Mouse (Mus musculus): ENCODE results near the gene Zdhhc23.

Gene Zdhhc23

DNA sequence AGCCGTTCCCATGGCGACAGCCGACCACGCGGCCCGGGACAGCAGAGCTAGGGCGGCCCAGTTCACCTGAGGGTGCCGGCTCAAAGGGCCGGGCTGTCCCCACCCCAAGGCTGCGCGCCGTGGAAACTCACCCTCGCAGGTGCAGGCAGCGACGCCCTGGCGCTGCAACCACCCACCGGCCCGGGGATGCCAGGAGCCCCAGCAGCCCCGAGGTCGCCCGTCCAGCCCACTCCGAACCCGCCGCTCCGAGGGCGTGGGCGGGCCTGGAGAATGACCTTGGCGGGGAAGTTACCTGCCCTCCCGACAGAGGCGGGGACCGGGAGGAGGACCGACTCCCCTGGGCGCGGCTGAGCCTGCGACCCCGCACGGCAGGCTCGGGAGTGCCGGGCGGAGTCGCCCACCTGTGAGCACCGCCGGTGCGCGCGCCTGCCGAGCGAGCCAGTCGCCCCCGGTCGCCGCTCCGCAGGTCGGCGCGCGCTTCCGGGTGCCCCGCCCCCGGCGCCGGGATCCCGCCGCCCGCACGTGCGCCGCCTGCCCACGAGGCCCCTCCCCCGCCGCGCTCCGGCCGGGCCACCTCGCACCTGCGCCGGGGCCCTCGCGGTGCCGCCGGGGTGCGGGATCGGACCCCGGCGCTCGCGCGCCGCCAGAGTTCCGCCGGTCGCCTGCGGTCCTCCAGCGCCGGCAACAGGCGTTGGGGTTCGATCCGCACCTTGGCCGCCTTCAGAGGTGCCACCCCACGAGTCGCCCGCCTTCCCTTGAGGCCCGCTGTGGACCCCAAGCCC is at the start of gene Zdhhc23:
TSS of gene Zdhhc23 (minus strand) at position 464 of the 782 bp plus-strand sequence.
- DNase-seq (ENCODE audit: low spot score in 2 of 2): no peak

DNA sequence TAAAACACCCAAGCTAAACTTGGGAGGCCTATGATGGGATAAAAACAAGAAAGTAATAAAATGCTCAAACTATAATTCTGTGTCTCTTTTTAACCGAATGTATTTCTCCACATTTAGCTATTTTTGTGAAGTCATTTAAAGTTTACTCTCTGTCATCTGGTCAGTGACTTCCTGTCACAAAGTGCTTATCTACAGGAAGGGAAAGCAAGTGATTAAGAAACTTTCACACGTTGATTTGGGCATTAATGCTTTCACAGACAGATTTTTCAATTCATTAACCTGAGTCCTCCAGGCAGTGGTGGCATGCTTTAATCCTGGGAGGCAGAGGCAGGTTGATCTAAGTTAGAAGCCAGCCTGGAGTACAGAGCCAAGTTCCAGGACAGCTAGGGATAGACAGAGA is 49.7 kb upstream of the Zdhhc23 start:
- DNase-seq (ENCODE audit: low spot score in 2 of 2): no peak

DNA sequence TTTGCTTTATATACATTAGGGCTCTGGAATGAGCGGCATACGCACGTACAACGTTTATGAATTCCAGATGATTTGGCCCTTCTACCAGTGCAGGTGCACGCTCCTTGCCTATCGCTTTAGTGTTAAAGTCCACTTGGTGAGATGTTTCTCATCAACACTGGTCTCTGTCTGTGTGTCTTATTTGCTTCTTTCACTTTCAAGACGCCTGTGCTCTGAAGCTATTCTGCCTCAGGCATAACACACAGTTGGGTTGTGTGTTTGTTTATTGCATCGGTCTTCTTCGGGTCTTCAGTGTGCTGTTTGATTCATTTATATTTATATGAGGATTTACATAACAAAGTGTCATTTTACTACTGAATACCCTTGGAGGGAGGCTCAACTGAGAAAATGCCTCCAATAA is 47.2 kb upstream of the Zdhhc23 start:
- DNase-seq (ENCODE audit: low spot score in 2 of 2): no peak

DNA sequence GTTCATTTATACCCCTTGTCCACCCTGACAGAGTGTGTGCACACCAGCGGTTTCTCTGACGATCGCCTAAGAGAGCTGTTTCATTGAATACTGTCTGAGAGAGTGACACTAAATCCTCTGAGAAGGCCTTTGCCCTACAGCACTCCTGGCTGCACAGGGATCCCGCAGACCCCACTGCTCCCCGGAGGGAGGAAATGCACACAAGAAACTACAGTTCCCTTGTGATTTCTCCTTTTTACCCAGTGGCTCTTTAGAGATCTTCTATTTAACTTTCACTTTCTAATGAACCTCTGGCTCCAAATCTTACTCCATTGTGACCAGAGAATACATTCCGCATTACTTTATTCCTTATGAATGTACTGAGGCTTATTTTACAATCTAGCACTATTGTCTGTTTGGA is 46.6 kb upstream of the Zdhhc23 start:
- no peak for DNase-seq (ENCODE audit: low spot score in 2 of 2)

DNA sequence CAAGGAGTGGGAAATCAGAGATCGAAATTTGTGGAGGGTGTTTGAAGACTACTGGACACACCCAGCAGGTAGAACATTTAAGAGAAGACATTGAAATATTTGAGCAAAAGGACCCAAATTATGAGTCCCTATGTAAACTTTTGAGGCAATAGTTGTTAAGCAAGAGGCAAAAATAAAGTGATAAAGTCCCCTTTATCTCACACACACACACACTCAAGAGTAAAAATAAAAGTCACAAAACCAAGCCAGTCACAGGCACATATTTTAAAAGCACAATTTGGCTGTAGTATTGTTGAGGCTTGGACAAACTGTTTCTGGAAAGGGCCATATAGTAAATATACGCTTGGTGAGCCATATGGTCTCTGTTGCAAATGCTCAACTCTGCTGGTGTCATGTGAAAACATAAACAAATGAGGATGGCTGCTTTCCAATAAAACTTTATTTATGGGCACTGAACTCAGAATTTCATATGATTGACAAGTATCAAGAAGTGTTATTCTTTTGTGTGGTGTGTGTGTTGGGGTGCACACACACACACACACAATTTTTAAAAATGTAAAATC is 39.5 kb upstream of the Zdhhc23 start:
- DNase-seq (ENCODE audit: low spot score in 2 of 2): no peak

DNA sequence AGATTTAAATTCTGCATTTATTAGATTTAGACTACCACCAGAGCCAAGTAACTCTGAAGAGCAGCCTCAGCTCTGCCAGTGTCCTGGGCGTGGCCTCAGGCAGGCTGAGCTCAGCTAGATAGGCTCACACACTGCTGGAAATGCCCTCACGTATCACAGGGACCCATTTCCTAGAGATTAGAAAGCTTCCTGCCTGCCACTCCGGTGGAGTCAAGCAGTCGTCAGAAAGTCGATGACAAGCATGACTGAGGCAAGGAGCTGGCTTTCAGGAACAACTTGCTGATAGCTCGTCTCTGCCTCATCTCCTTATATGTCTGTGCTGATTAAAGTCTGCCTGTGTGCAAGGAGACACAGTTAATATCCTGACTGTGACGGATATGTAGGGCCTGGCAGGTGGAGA is 38.8 kb upstream of the Zdhhc23 start:
- DNase-seq (ENCODE audit: low spot score in 2 of 2): no peak

DNA sequence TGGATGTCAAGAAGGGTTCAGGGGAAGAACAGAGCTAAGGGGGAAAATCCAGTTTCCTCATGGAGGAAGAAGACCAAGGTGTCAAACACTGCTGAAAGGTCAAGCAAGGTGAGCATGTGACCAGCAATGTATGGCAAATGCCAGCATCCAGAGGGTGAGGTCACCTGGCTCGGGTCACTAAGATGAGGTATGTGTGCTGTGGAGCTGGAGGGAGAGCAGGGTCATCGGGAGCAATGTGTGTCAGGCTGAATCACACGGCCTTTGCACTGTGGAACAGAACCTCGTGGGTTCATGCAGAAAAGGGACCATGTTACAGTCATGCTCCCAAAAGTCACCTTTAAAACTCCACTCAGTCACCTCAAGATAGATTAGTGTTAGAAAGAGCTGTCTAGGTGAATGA is 38.1 kb upstream of the Zdhhc23 start:
- no peak for DNase-seq (ENCODE audit: low spot score in 2 of 2)

DNA sequence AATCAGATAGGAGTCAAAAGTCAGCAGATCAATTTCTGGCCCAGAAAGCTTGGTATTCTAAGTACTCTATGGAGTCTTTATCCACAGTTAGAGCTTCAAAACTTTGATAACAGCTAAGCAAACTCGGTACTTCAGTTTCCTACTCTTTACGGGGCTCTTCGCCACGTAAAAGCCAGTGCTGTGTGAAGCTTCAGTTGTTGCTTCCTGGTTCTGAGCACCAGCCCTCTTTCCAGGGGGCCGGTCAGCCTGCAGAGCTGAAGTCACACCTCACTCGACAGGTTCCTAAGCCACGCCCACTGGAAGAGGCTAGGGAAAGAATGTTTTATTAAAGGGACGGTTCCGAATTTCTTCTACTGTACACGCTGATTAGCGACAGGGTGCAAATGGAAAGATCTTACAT is 36.6 kb upstream of the Zdhhc23 start:
- no peak for DNase-seq (ENCODE audit: low spot score in 2 of 2)

DNA sequence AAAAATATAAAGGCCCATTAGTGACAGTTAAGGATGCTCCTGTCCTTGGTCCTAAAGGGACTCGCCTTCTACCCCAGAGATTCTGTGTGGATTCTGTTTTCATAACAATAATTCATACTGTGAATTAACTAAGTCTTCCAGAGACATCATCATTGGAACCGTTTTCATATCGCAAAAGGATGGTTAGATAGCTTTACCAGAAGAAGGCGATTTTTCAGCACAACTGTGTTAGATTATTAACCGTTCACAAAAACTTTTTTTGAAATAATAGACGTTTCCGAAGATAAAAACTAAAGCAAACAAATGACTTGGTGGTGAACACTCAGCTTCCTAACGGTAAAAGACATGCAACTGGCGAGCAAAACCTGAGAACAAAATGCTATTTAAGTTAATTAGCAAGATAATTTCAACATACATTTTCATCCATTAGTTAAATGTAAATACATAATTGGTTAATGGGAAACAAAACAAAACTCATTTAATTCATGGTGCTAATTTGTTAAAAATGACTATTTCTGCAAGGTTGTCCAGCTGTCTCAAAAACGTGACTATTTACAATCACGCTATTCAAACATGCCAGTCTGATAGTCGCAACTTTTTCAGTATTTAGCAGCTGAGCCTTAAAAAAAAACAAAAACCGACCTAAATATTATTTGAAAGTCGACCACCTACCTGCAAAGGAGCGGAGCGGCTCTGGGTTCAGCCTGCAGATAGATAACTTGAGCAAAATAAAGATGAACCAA is 36.0 kb upstream of the Zdhhc23 start:
- DNase-seq (ENCODE audit: low spot score in 2 of 2): no peak

DNA sequence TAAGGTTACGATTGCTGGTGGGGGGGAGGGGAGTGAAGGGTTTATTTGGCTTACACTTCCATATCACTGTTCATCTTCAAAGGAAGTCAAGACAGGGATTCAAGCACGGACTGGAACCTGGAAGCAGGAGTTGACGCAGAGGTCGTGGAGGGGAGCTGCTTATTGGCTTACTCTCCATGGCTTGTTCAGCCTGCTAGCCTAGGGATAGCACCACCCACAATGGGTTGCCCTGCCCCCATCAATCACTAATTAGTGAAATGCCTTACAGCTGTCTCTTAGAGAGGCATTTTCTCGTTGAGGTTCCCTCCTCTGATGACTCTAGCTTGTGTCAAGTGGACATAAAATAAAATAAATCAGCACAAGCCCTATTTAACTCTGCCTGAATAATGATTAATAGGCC is 31.4 kb upstream of the Zdhhc23 start:
- no peak for DNase-seq (ENCODE audit: low spot score in 2 of 2)

DNA sequence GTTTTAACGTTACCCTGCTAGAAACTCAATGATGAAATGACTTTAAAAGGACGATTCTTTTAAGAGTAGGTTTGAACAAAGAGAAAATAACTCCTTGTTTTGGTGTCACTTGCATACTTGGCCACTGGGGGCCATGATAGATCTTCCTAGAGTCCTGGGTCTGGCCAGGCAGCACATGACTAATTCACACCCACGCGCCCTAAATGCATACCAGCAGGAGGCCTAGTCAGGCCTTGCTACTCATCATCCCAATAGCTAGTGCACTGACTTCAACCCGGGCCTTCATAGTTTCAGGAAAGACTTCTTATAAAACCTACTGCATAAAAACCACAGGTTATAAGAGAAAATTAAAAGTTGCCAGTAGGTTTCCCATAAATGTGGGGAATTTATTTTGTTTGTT is 22.5 kb upstream of the Zdhhc23 start:
- DNase-seq (ENCODE audit: low spot score in 2 of 2): no peak

DNA sequence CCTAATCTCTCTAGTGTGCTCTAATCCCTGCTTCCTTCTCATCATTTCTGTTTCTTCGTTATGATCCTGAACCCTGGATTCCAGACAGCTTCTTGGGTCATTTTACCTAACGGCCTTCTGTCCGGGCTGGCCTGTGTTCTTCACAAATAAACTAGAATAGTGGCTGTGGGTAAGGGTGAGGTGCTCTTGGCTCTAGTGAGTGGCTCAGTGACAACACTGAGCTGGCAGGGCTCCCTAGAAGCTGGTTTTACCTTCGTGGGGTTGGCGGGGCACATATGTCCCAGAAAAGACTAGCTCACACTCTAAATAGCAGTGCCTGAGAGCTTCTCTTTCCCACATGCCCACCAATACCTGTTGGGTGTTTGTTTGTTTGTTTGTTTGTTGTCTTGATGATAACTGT is 19.9 kb upstream of the Zdhhc23 start:
- DNase-seq (ENCODE audit: low spot score in 2 of 2): no peak

DNA sequence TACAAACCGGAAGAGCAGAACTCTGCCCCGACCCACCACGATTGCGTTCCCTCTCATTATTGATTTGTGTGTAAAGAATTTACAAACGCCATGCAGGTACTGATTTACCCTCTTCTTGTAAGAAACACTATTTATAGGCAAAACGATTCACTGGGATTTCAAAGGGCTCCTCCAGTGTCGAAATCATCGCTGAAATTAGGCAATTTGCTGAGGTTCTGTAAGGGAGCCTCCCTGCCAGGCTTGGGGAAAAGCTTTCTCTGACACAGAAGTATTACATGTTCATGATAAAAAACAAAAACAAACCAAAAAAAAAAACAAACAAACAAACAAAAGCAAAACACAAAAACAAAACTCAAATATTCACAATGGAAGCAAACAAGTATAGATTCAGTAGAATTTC is 19.5 kb upstream of the Zdhhc23 start:
- no peak for DNase-seq (ENCODE audit: low spot score in 2 of 2)

DNA sequence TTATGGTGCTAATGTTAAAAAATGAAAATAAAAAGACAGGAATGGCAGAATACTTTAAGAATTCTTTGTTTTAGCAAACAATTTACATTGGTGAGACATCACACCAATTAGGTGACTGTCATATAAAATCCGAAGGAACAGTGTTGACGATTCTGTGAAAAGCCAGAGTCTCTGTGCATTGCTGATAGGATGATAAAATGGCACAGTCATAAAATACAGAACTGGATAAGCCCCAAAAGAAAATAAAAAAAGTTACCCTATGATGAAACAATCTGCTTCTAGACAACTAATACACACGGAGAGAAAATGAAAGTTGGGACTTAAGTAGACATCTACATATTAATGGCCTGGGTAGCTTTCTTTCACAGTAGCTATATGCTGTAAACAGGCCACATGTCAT is 15.0 kb upstream of the Zdhhc23 start:
- DNase-seq (ENCODE audit: low spot score in 2 of 2): no peak

DNA sequence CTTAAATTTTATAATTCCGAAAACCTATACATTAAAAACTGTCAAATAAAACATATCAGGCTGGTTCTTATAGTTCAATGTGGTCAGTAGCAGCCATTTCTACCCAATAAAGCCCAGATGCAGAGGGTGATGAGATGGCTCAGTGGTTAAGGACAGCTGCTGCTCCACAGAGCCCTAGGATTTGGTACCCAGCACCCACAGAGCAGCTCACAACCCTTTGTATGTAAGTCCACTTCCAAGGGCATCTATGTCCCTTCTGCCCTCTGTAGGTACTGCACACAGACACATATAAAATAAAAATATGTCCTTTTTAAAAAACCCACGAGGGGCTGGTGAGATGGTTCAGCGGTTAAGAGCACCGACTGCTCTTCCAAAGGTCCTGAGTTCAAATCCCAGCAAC is 6.7 kb upstream of the Zdhhc23 start:
- DNase-seq (ENCODE audit: low spot score in 2 of 2): no peak

DNA sequence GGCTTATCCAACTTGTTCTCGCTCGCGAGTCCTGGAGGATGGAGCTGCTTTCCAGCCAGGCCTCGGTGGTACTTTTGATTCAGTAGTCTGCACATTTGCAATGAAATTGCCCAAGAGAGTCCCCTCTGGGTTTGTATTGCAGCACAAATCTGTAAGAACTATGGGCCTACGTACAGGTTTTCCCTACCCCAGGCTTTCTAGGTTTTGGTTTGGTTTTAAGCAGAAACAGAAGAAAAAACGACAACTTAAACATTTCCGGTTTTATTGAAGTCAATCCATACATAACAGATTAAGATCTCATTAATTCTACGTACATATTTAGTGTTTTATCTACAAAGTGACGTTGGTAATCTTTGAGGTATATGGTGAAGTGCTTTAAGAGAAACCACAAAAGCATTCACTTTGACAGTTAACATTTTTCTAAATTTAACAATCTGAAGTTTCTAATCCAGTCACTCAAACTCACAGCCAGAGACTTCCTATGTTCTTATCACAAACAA is 569 bp upstream of the Zdhhc23 start:
- no peak for DNase-seq (ENCODE audit: low spot score in 2 of 2)

DNA sequence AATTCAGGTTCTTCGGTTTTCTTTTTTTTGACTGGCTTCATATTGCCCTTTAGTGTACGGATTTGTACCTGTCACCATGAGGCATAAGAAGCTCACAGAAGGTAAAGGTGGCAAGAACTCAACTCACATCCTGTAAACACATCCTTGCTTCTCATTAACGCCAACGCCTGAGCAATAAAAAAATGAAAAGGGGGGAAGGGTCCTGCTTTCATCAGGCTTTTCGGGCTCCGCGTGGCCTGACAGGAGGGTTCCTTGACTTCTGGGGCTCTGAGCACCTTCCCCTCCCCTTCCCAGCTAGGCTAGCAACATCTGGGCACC is 622 bp downstream of the Zdhhc23 start:
- no peak for DNase-seq (ENCODE audit: low spot score in 2 of 2)

DNA sequence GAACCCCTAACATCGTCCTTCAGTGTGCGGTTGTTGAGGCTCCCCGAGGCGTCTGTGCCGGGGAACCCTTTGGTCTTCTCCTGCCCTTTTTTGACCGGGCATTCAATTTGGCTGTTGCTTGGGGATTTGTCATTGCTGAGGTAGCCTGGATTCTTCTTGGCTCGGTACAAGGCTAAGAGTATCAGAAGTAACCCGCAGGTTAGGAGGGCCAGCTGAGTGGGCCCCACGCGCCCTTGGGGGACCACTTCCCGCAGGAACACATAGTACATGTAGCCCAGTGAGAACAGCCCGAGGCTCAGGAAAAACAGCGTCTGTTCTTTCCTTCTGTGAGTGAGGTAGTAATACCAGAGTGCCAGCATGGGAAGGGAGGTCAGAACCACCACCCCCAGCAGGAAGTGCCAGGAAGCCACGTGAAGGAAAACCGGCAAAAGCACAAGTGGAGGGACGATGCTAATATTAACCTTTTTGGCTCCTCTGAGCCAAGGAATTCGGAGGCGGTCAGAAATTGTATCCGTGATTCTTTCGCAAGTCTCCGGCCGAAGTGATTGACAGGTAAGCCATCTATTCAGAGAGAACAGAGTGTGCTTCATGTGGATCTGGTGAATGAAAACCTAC is 5.9 kb downstream of the Zdhhc23 start:
- no peak for DNase-seq (ENCODE audit: low spot score in 2 of 2)

DNA sequence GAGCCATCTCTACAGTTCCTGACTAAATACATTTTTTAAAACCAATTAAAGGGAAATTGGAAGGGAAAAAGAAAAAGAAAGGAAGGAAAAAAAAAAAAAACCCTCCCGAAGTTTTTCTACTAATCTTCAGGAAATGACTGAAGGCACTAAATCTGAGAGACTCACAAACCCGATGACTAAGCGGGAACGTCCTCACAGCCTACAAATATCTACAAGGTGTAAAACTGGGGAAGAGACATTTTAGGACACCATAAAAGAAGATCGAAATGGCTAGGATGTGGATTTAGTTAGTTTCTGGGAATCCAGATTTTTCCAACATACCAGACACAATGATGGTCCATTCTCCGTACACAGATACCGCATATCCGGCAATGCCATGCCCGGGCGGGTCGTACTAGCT is 6.4 kb downstream of the Zdhhc23 start:
- no peak for DNase-seq (ENCODE audit: low spot score in 2 of 2)

DNA sequence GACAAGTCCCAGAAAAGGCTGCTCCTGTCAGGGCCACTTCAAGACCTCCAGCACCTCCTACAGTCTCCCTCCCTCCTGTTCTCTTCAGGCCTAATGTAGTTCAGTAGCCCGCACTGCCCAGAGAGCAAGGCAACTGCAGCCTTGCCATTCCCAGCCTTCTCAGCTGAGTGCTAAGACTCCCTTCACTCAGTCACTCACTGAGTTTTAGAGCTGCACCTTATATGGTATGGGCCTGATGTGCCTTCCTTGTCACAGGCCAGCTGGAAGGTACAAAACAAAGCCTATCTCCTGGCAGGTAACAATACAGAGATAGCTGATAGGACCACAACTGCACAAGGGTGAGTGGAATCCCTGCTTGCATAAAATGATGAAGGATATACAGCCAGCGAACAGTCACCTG is 7.2 kb downstream of the Zdhhc23 start:
- DNase-seq (ENCODE audit: low spot score in 2 of 2): no peak

DNA sequence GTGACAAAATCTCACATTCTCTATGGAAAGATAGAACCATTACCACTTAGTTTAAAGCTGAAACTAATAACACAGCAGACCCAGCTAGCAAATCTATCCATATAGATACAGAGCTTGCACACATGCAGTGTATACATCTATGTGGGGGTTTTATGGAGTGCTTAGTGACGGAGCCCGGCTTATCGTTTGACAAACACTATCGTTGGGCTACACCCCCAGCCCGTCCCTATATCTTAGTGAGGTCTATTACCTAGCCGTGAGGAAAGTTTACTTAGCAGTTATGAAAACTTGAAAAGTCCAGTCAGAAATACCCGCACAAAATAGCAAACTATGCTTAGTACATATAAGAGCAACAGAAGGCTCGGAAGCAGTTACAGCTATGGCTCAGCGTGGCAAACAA is 7.8 kb downstream of the Zdhhc23 start:
- no peak for DNase-seq (ENCODE audit: low spot score in 2 of 2)

DNA sequence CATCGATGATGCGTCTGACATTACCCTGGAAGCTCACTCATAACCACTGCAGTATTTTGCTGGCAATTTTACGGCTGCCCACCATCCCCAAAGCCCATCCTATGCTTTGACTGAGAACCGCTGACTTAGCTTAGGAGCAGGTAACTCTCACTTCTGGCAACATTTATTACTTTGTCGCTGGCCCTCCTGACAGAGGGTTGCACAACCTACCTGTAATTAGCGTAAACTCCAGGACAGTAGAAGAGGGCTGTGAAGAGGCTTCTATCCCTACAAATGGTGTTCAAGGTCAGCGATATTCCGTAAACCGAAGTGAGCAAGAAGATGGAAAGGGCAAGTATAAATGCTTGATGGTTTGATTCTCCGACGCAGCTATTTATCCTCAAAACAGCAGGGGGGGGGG is 8.4 kb downstream of the Zdhhc23 start:
- no peak for DNase-seq (ENCODE audit: low spot score in 2 of 2)

DNA sequence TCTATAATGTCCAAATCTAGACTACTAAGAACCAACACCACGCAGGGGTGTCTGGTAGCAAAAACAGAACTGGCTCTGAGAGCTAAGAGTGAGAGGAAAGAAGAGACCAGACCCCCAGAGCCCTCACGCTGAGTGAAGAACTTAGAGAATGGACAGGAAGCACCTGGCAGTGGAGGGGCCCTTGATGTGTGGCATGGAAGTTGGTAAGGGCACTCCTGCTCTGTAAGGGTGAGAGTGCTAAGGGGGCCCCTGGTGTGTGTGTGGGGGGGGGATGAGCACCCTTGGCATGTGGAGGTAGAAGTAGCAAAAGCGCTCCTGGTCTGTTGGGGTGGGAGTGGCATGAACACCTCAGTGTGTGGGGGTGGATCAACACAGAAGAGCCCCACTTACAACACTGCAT is 9.2 kb downstream of the Zdhhc23 start:
- DNase-seq (ENCODE audit: low spot score in 2 of 2): no peak

Data from left cerebral cortex, adult 9 months (tissue).